Mouse (Mus musculus) kidney, adult 2 months (tissue): ENCODE results near the gene Mier1.

Experiments
- CTCF ChIP-seq: fragments of 200-500 bp; conservative IDR thresholded peaks from 2 replicates; pipeline ENCODE4 v1.5.1; 2011; ENCODE audit warnings: low read depth, mild to moderate bottlenecking, control low read depth, low read length, moderate library complexity, mixed read lengths; ENCODE audit not compliant: insufficient read depth, insufficient read length
- POLR2A ChIP-seq: fragments of 200-500 bp; IDR thresholded peaks from one replicate; pipeline ENCODE4 v1.6.1; 2011; ENCODE audit warnings: low read depth, low read length, control low read depth

DNA sequence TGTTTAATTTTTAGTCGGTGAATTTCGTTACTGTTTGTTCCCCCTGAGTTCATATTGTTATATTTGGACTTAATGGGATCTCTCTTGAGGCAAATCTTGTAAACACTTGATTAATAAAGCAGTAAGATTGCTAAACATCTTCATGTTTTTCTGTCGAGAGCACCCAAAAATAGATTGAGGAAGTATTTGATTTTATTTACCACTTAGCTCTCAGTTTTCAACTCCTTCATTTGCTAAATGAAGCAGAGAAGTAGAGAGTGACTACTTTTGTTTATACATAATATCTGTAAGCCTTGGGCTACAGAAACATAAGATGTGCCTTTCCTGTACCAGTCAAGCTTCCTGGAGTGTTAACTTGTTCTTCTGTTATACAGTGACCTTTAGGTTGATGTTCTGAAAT is 6.2 kb downstream of the Mier1 start:
- no peak for TF ChIP-seq CTCF
- TF ChIP-seq POLR2A, result no peak
